Mouse (Mus musculus) liver, adult 2 months (tissue): ENCODE data around the gene Tbx4. TPM values are rescaled to one million over a fixed set of nuclear protein-coding genes. Genes with fewer than 3 reads are reported as not detected.
A peak's percentile ranks its signal among the peaks of the same experiment; 100 is the strongest.

Source experiments
- DNase-seq: peaks from one replicate; pipeline ENCODE4 v3.0.0-alpha.2; 2011; ENCODE audit warnings: low read depth, low spot score; ENCODE audit errors: extremely low read depth
- H3K27ac ChIP-seq: fragments of 200-500 bp; replicated peaks from 2 replicates; pipeline ENCODE4 v1.5.1; 2012; ENCODE audit warnings: low read depth, mild to moderate bottlenecking, control low read depth, inconsistent platforms, low read length; ENCODE audit not compliant: insufficient read depth
- H3K27me3 ChIP-seq: fragments of 200-500 bp; 2 replicates; pipeline ENCODE4 v1.6.1; 2012; ENCODE audit warnings: mild to moderate bottlenecking, moderate library complexity, low read length, inconsistent platforms; ENCODE audit not compliant: control insufficient read depth, insufficient read depth
- H3K36me3 ChIP-seq: fragments of 200-500 bp; 2 replicates; pipeline ENCODE4 v1.6.1; 2012; ENCODE audit warnings: low read length, inconsistent platforms; ENCODE audit not compliant: control insufficient read depth, insufficient read depth
- H3K4me1 ChIP-seq: fragments of 200-500 bp; 2 replicates; pipeline ENCODE4 v1.6.1; 2011; ENCODE audit warnings: low read length; ENCODE audit not compliant: control insufficient read depth, insufficient read depth
- H3K4me3 ChIP-seq: fragments of 200-500 bp; 2 replicates; pipeline ENCODE4 v1.5.1; 2011; ENCODE audit warnings: low read depth, mild to moderate bottlenecking, control low read depth, low read length, moderate library complexity; ENCODE audit not compliant: insufficient read depth
- H3K79me2 ChIP-seq: fragments of 200-500 bp; 2 replicates; pipeline ENCODE4 v1.6.1; 2012; ENCODE audit warnings: inconsistent platforms, mild to moderate bottlenecking, low read length, moderate library complexity; ENCODE audit not compliant: control insufficient read depth, insufficient read depth
- H3K9ac ChIP-seq: fragments of 200-500 bp; 2 replicates; pipeline ENCODE4 v1.6.1; 2012; ENCODE audit warnings: low read depth, mild to moderate bottlenecking, control low read depth, inconsistent platforms, low read length
- CTCF ChIP-seq: fragments of 200-500 bp; IDR thresholded peaks from 2 replicates; pipeline ENCODE4 v1.5.1; 2011; ENCODE audit warnings: low read depth, low read length, control low read depth
- POLR2A ChIP-seq: fragments of 200-500 bp; IDR thresholded peaks from 2 replicates; pipeline ENCODE4 v1.6.1; 2011; ENCODE audit warnings: low read length, control low read depth; ENCODE audit not compliant: insufficient read depth; ENCODE audit errors: extremely low read depth
- WGBS: fragments of 180-500 bp; shearing (Covaris S2); methylation state at CpG from one replicate; pipeline ENCODE4 v1.1.7; 2018; 5-methylcytosine and 5-hydroxymethylcytosine counted together
- polyA plus RNA-seq: library from polyadenylated mRNA; depleted of rRNA; stranded (reverse); fragments of >200 nt; gene quantifications from 2 replicates; pipeline ENCODE4 v1.2.3, GENCODE M21; 2012
- total RNA-seq: library from RNA; depleted of rRNA; stranded (reverse); fragments of >200 nt; gene quantifications from 2 replicates; pipeline ENCODE4 v1.2.3, GENCODE M21; 2014

Gene Tbx4
- total and polyA plus RNA-seq, 2 experiments = 0.02 TPM; not detected in 1

DNA sequence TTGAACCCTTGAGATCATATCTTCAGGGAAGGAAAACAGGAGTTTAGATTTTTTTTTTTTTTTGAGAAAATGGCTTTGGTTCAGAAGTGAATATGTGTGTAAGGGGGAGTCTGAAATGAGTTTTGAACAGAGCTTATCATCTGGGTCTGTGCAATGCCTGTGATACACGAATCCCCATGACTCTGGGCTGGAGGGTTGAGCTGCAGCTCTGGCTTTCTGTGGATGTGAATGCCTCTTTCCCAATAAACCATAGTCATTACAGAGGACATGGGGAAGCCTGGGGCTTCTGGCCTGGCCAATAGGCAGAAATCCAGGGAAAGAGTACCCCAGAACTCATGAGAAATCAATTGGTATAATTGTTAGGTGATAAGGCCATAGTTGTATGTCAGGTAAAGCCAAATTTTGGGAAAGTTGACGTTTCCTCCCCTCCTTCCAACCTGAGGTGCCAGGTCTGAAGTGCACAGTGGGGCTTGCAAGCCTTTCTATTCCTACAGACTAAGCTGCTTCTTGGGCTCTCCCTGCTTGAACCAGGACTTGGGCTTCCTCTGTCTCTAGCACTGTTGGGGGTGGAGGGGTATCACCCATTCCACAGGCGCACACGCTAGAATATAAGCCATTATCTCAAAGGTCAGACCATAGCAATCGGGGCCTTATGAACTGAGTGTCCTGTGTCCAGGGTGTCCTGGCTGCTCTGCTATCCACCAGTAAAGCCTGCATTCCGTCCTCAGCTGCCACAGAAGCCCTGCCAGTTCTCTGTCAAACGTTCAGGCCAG, 46.8 kb upstream of the Tbx4 start:
- Histone ChIP-seq H3K27ac (no peak overlapping the region), H3K9ac (no peak overlapping the region), H3K79me2 (no peaks in the 10 kb centered on the region), H3K4me3 (no peak overlapping the region), H3K27me3 (peaks cover 30% of the 10 kb centered on the region), H3K36me3 (no peaks in the 10 kb centered on the region), H3K4me1 (peaks cover 9% of the 10 kb centered on the region)
- no peak for DNase-seq
- TF ChIP-seq CTCF = no peak
- no peak for TF ChIP-seq POLR2A
- WGBS = 34% methylated on average over 7 of the region's 7 CpGs

GRCm38 (mm10) chr11:85840031-85840802, 46.0 kb upstream of the Tbx4 start:
- H3K27me3 ChIP-seq = peaks cover 24% of the 10 kb centered on the region
- no peak overlapping the region for H3K9ac ChIP-seq
- H3K4me3 ChIP-seq = no peak overlapping the region
- H3K4me1 ChIP-seq = peaks cover 11% of the 10 kb centered on the region
- WGBS = 25% methylated on average over 27 of the region's 27 CpGs
- no peaks in the 10 kb centered on the region for H3K79me2 ChIP-seq
- TF ChIP-seq CTCF = no peak
- no peak for TF ChIP-seq POLR2A
- H3K36me3 ChIP-seq = no peaks in the 10 kb centered on the region
- H3K27ac ChIP-seq = no peak overlapping the region
- no peak for DNase-seq

DNA sequence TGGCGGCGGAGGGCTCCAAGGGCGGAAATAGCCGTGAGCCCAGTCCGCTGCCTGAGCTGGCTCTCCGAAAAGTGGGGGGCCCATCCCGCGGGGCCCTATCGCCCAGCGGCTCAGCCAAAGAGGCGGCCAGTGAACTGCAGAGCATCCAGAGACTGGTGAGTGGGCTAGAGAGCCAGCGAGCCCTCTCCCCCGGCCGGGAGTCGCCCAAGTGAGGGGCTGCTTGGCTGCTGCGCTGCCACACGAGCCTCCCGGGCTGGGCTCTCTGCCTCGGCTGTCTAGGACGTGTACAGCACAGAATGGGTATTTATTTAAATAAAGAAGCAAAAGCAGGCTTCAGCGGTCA, 45.4 kb upstream of the Tbx4 start:
- no peaks in the 10 kb centered on the region for H3K36me3 ChIP-seq
- peaks cover 23% of the 10 kb centered on the region for H3K27me3 ChIP-seq
- H3K4me1 ChIP-seq = peaks cover 11% of the 10 kb centered on the region
- no peak for DNase-seq
- WGBS = 19% methylated on average over 21 of the region's 21 CpGs
- TF ChIP-seq CTCF (no peak), POLR2A (no peak)
- no peaks in the 10 kb centered on the region for H3K79me2 ChIP-seq
- H3K9ac ChIP-seq = no peak overlapping the region
- no peak overlapping the region for H3K4me3 ChIP-seq
- H3K27ac ChIP-seq = no peak overlapping the region

DNA sequence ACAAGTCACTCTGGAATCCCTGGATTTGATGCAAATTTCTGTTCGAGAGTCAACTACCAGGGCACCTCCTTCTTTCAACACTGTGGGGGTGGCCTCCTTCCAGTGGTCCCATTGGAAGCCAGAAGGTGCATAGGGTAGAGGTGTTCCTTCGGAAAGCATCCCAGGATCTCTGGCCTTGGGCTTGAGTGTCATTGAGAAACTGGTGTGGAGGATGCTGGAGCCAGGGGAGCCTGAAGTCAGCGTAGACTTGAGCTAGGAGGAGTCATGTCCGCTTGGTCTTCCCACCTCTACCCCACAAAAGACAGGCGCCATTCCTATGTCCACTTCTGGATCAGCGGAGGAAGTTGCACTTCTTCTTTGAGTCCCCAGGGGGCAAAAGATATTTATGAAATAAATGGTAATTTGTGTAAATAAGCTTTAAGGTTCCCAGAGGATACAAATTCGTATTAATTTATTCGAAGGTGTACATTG, 45.0 kb upstream of the Tbx4 start:
- Histone ChIP-seq H3K4me1 (peaks cover 11% of the 10 kb centered on the region), H3K79me2 (no peaks in the 10 kb centered on the region), H3K27me3 (peaks cover 23% of the 10 kb centered on the region), H3K27ac (no peak overlapping the region), H3K9ac (no peak overlapping the region), H3K36me3 (no peaks in the 10 kb centered on the region), H3K4me3 (no peak overlapping the region)
- TF ChIP-seq POLR2A = no peak
- no peak for TF ChIP-seq CTCF
- DNase-seq = no peak
- 36% methylated on average over 8 of the region's 8 CpGs for WGBS

DNA sequence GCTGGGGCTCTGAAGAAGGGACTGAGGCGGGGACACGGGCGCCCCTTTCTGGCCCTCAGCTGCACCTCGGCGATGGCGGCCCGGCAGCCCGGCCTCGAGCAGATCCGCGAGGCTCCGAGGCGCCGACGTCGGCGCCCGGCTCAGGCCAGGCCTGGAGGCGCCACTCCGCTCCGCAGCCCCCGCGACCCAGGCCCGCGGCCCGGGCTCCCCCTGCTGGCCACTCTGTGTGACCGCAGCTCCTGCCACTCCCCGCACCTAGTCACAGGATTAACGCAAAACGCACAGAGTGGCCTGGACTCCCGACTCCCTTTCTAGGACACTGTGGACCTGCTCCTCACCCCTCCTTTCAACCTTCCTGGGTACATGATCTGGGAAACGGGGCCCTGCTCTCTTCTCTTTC, 44.2 kb upstream of the Tbx4 start:
- H3K27ac ChIP-seq = no peak overlapping the region
- H3K79me2 ChIP-seq = no peaks in the 10 kb centered on the region
- H3K4me3 ChIP-seq = no peak overlapping the region
- peaks cover 18% of the 10 kb centered on the region for H3K27me3 ChIP-seq
- no peaks in the 10 kb centered on the region for H3K36me3 ChIP-seq
- no peak for TF ChIP-seq POLR2A
- TF ChIP-seq CTCF = peak; percentile 76
- H3K9ac ChIP-seq = no peak overlapping the region
- H3K4me1 ChIP-seq = peaks cover 11% of the 10 kb centered on the region
- 4% methylated on average over 32 of the region's 32 CpGs for WGBS
- DNase-seq = no peak
